Mouse (Mus musculus) 3134 (cell line): ENCODE results near the gene Esyt3.

ENCODE experiments used
- DNase-seq: peaks from one replicate; pipeline ENCODE4 v3.0.0-alpha.2; 2011; ENCODE audit warnings: low spot score; ENCODE audit not compliant: insufficient read length; ENCODE audit errors: extremely low read depth

Esyt3 gene

GRCm38 (mm10) chr9:99355971-99356370, 2.4 kb downstream of the Esyt3 start:
- DNase-seq = no peak

DNA sequence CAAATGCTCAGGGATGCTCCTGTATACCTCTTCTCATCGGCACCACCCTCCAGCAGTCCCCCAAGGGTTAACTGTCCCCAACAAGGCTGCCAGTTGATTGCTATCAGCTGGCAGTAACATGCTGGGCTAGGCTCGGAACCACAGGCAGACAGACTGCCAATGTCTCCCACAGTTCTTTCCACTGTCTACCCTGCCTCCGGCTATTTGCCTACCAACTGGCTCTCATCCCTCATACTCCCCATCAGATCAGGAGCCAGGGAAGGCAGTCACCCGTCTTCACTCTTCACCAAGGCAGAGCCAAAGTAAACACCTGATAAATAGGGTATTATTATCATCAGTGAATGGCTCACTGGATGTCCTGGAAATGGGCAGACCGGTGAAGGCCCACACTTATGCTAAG, 3.6 kb downstream of the Esyt3 start:
- DNase-seq = no peak

GRCm38 (mm10) chr9:99353390-99353789, 5.0 kb downstream of the Esyt3 start:
- no peak for DNase-seq

- no peak for DNase-seq
These were observed 5.4 kb downstream of the Esyt3 start for GRCm38 (mm10) chr9:99352964-99353363.

- DNase-seq = no peak
These were observed 13.0 kb downstream of the Esyt3 start for GRCm38 (mm10) chr9:99345351-99345792.

DNA sequence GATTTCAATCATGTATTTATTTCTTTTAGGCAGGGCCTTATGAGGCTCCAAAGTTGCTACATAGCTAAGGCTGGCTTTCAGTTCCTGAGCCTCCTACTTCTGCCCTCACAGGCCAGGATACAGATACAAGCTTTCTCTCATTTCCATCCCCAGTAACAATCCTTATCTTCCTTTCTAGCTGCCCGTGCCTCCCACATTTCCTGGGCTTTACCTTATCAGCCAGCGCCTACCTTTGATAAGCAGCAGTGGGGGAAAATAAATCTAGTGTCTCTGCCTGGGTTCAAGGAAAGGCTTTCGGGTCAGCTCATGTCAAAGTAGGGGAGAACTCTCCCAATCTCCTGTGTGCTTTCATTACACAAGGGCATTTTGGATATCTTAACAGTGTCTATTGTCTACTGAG, 16.8 kb downstream of the Esyt3 start:
- DNase-seq = no peak

DNA sequence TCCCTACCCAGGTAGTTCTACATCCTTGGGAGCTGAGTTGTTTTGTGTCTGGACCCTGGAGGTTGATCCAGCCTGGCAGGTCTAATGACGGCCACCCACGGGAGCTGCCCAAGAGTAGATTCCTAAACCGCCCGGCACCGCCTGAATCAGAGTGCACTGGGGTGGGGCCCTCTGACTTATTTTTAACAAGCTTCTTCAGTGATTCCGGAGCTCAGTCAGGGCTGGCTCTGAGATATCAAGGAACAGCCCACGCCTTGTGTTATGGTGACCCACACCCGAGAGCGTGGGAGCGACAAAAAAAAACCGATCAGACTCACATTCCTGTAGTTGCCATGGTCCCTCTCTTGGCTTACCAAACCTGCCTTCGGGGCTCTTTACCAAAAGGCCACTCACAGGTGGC, 18.2 kb downstream of the Esyt3 start:
- no peak for DNase-seq

- no peak for DNase-seq
These were observed 19.2 kb downstream of the Esyt3 start for GRCm38 (mm10) chr9:99339182-99339581.

DNA sequence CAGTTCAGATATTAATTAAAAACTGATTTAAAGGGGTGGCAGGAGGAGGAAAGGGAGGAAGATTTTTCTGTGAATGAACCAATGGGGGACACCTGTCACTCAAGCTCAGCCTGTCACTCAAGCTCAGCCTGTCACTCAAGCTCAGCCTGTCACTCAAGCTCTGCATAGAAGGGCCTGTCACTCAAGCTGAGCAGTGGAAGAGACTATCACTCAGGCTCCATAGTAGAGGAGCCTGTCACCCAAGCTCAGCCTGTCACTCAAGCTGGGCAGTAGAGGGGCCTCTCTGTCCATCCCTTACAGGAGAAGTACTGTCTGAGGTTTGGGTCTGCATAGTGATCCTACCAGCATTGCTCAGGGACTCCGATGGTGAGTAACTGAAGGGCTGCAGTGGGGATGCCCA, 20.1 kb downstream of the Esyt3 start:
- DNase-seq = no peak

GRCm38 (mm10) chr9:99336538-99336937, 21.8 kb downstream of the Esyt3 start:
- DNase-seq = no peak

DNA sequence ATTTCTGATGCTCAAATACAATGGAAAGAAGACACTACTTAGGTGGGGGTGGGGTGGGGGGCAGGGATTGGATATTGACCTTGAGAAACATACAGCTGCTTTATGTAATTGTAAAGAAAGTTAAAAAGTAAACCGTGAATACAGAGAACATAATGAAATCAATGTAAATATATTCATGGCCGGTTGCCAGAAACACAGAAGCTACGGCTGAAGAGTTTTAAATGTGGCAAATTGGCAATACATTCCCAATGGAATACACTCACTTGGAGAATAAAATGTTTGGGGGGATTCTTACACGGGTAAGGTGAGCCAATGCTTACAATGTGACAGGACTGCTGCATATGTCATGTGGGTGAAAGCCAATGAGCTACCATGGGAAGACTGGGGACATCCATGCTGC, 31.5 kb downstream of the Esyt3 start:
- DNase-seq = no peak

DNA sequence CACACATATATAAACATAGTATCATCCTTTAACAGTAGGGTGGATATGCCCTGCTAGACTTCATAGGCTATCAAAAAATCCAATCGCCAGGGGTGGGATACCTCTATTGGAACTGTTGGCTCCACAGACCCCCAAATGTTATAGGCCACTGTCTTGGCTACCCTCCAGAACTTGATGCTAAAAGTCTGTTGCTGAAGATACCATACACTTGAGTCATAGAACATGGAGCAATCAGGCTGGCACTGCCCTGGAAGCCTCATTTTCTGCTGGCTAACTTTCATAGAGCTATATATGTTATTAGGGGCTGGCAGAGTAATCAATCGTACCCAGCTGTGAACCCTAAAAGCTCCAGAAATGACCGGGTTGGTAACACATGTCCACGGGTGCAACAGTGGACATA, 32.4 kb downstream of the Esyt3 start:
- no peak for DNase-seq

DNA sequence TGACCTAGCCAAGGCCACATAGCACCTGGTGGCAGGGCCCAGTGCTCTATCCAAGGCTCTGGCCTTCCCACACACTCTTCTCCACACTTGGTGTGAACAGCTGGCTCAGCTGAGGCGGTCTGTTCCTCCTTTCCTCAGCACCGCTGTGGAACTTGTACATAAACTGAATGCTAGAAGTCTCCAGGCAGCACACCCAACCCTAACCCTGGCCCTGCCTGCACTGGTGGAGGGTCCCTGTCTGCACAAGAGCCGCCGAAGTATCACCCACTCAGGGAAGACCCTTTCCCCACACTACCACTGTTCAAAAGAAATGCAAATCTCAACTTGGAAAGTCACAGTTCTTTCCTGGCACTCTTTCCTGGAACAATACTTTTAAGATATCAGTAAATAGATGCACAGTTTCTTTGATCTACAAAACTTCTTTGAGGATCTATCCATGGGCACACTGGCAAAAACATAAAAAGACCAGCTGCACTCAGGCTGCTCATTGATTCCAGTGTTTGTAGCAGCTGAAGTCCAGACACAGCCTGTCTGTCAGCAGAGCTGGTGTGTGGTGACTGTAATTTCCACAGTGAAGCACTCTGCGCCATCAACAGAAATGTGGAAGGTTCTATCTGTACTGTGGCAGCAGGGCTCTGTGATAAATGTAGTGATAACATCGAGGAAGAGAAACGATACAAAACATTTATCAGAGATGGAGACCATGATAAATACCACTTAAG, 33.0 kb downstream of the Esyt3 start:
- no peak for DNase-seq

DNA sequence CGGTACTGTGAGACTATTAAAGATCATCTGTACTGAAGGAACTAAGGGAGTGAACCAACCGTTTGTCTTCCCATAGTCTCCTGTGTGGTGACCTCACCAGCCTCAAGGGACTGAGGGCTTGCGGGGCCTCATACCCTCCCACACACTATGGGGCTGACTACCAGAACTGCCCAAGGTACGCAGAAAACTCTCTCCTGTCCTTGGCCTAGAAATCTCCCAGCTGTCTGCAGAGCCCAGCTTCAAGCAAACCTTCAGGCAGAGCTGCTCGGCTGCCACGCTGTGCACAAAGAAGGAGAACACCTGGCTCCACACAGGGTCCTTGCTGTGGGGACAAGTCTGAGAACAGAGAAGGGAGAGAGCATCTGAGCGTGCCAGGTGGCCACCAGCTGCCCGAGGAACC, 38.4 kb downstream of the Esyt3 start:
- peak; percentile 16 for DNase-seq

DNA sequence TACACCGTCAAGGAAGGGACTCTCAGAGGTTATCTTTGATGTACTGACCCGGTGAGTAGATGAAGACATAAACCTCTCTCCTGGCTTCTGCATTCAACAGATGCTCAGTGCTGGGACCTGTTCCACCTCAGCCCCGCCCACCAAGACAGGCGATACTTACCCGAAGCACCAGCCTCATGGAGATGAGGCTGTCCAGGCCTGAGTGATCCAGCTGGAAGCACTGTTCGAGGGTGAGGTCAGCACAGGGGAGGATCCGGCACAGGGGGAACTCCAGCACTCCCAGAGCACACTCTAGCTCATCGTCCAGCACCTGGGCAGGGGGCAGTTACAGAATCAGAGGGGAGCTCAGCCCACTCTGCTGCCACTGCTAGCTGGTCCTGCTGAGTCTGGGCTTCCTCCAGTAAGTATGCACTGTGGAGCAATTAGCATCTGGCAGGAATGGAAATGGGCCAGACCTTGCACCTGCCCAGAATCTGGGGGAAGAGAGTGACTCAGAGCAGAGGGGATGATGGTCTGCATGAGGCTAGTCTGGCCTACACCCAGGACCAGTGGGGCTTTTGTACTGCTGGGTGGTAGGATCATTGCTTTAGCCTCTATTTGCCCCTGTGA, 38.9 kb downstream of the Esyt3 start:
- DNase-seq = peak; percentile 23

- DNase-seq = no peak
These were observed 52.1 kb downstream of the Esyt3 start for GRCm38 (mm10) chr9:99306226-99306625.

GRCm38 (mm10) chr9:99304296-99304695, 54.1 kb downstream of the Esyt3 start:
- no peak for DNase-seq
